Mouse (Mus musculus): ENCODE data around the gene Slc6a9. TPM values are rescaled to one million over a fixed set of nuclear protein-coding genes. Genes with fewer than 3 reads are reported as not detected.
A peak's percentile ranks its signal among the peaks of the same experiment; 100 is the strongest.

The Slc6a9 gene
- 32.3 and 33.0 TPM in 2 replicates for polyA plus RNA-seq (2015; fragmentation: Nextera tagmentation; extraction: Ambion mirVana)

GRCm38 (mm10) chr4:117834457-117834844 lies at the start of gene Slc6a9:
Gene Slc6a9, plus strand, starts transcription at chr4:117834506.
- 24% methylated on average over 3 of the region's 3 CpGs for WGBS
- Histone ChIP-seq H3K4me1 (peaks cover 20% of the 10 kb centered on the region), H3K36me3 (replicated peaks) (no peaks in the 10 kb centered on the region), H3K27ac (peak within 1 kb of the TSS; percentile 86), H3K9me3 (no peaks in the 10 kb centered on the region), H3K4me3 (peak within 1 kb of the TSS; percentile 73), H3K9ac (peak within 1 kb of the TSS; percentile 75), H3K4me2 (peak within 1 kb of the TSS; percentile 65), H3K27me3 (replicated peaks) (0 out of 2 replicates have a peak, but pooled peaks cover 5% of the 10 kb centered on the region)
- ATAC-seq (replicated peaks), result no peak

- H3K9me3 ChIP-seq, result no peaks in the 10 kb centered on the region
- no peaks in the 10 kb centered on the region for H3K27me3 ChIP-seq (replicated peaks)
- no peak overlapping the region for H3K9ac ChIP-seq
- no peaks in the 10 kb centered on the region for H3K4me1 ChIP-seq
- H3K27ac ChIP-seq, result no peak overlapping the region
- ATAC-seq (replicated peaks), result peak; percentile 52
- peak overlapping the region; percentile 26; the same call in 1 of the 2 replicates for H3K4me2 ChIP-seq
- no peaks in the 10 kb centered on the region for H3K36me3 ChIP-seq (replicated peaks)
- WGBS, result 34% methylated on average over 8 of the region's 8 CpGs
- H3K4me3 ChIP-seq, result no peak overlapping the region; the same call in 1 of the 2 replicates
These were observed 47.3 kb upstream of the Slc6a9 start for GRCm38 (mm10) chr4:117786963-117787362.

- H3K4me1 ChIP-seq, result no peaks in the 10 kb centered on the region
- ATAC-seq (replicated peaks), result no peak
- H3K9ac ChIP-seq, result no peak overlapping the region
- H3K4me2 ChIP-seq, result no peak overlapping the region
- whole genome bisulfite sequencing, result 62% methylated on average over 10 of the region's 10 CpGs
- no peak overlapping the region for H3K27ac ChIP-seq
- H3K36me3 ChIP-seq (replicated peaks), result no peaks in the 10 kb centered on the region
- no peak overlapping the region for H3K4me3 ChIP-seq
- H3K9me3 ChIP-seq, result no peaks in the 10 kb centered on the region
- no peaks in the 10 kb centered on the region for H3K27me3 ChIP-seq (replicated peaks)
These were observed 46.0 kb upstream of the Slc6a9 start for GRCm38 (mm10) chr4:117788308-117788707.

- Histone ChIP-seq H3K9ac (no peak overlapping the region), H3K27ac (no peak overlapping the region), H3K36me3 (replicated peaks) (no peaks in the 10 kb centered on the region), H3K9me3 (no peaks in the 10 kb centered on the region), H3K27me3 (replicated peaks) (no peaks in the 10 kb centered on the region), H3K4me2 (no peak overlapping the region), H3K4me1 (no peaks in the 10 kb centered on the region), H3K4me3 (no peak overlapping the region)
- 83% methylated on average over 6 of the region's 6 CpGs for WGBS
- ATAC-seq (replicated peaks), result no peak
These were observed 34.4 kb upstream of the Slc6a9 start for GRCm38 (mm10) chr4:117799904-117800303.

GRCm38 (mm10) chr4:117806992-117807391 lies 27.3 kb upstream of the Slc6a9 start:
- 78% methylated on average over 5 of the region's 5 CpGs for WGBS
- ATAC-seq (replicated peaks), result no peak
- Histone ChIP-seq H3K36me3 (replicated peaks) (no peaks in the 10 kb centered on the region), H3K4me2 (no peak overlapping the region), H3K4me1 (no peaks in the 10 kb centered on the region), H3K4me3 (no peak overlapping the region), H3K9ac (no peak overlapping the region), H3K27me3 (replicated peaks) (no peaks in the 10 kb centered on the region), H3K9me3 (no peaks in the 10 kb centered on the region), H3K27ac (no peak overlapping the region)

- Histone ChIP-seq H3K36me3 (replicated peaks) (no peaks in the 10 kb centered on the region), H3K27me3 (replicated peaks) (no peaks in the 10 kb centered on the region), H3K27ac (no peak overlapping the region), H3K9me3 (no peaks in the 10 kb centered on the region), H3K4me2 (no peak overlapping the region), H3K4me1 (no peaks in the 10 kb centered on the region), H3K4me3 (no peak overlapping the region), H3K9ac (no peak overlapping the region)
- WGBS, result 67% methylated on average over 2 of the region's 2 CpGs
- ATAC-seq (replicated peaks), result no peak
These were observed 23.4 kb upstream of the Slc6a9 start for GRCm38 (mm10) chr4:117810933-117811332.

GRCm38 (mm10) chr4:117813591-117814192 lies 20.6 kb upstream of the Slc6a9 start:
- no peak overlapping the region for H3K4me3 ChIP-seq
- no peak overlapping the region for H3K9ac ChIP-seq
- WGBS, result 74% methylated on average over 9 of the region's 9 CpGs
- no peak overlapping the region for H3K27ac ChIP-seq
- ATAC-seq (replicated peaks), result no peak
- H3K27me3 ChIP-seq (replicated peaks), result no peaks in the 10 kb centered on the region
- H3K9me3 ChIP-seq, result no peaks in the 10 kb centered on the region
- H3K4me1 ChIP-seq, result no peaks in the 10 kb centered on the region
- H3K36me3 ChIP-seq (replicated peaks), result no peaks in the 10 kb centered on the region
- H3K4me2 ChIP-seq, result no peak overlapping the region

GRCm38 (mm10) chr4:117814333-117814732 lies 20.0 kb upstream of the Slc6a9 start:
- Histone ChIP-seq H3K27ac (no peak overlapping the region), H3K36me3 (replicated peaks) (no peaks in the 10 kb centered on the region), H3K4me1 (no peaks in the 10 kb centered on the region), H3K9ac (no peak overlapping the region), H3K4me2 (no peak overlapping the region), H3K4me3 (no peak overlapping the region), H3K9me3 (no peaks in the 10 kb centered on the region), H3K27me3 (replicated peaks) (no peaks in the 10 kb centered on the region)
- 25% methylated on average over 4 of the region's 4 CpGs for WGBS
- ATAC-seq (replicated peaks), result no peak

- no peaks in the 10 kb centered on the region for H3K27me3 ChIP-seq (replicated peaks)
- H3K9ac ChIP-seq, result no peak overlapping the region
- no peak overlapping the region for H3K4me3 ChIP-seq
- no peak overlapping the region for H3K4me2 ChIP-seq
- no peaks in the 10 kb centered on the region for H3K36me3 ChIP-seq (replicated peaks)
- H3K9me3 ChIP-seq, result no peaks in the 10 kb centered on the region
- H3K4me1 ChIP-seq, result no peaks in the 10 kb centered on the region
- no peak overlapping the region for H3K27ac ChIP-seq
- WGBS, result 79% methylated on average over 5 of the region's 5 CpGs
- no peak for ATAC-seq (replicated peaks)
These were observed 17.5 kb upstream of the Slc6a9 start for GRCm38 (mm10) chr4:117816776-117817175.

- Histone ChIP-seq H3K4me1 (no peaks in the 10 kb centered on the region), H3K9me3 (no peaks in the 10 kb centered on the region), H3K4me2 (no peak overlapping the region), H3K27me3 (replicated peaks) (no peaks in the 10 kb centered on the region), H3K9ac (no peak overlapping the region), H3K27ac (no peak overlapping the region), H3K4me3 (no peak overlapping the region), H3K36me3 (replicated peaks) (no peaks in the 10 kb centered on the region)
- WGBS, result 94% methylated on average over 10 of the region's 10 CpGs
- no peak for ATAC-seq (replicated peaks)
These were observed 16.3 kb upstream of the Slc6a9 start for GRCm38 (mm10) chr4:117818032-117818431.

- Histone ChIP-seq H3K4me3 (no peak overlapping the region), H3K4me2 (no peak overlapping the region), H3K4me1 (peaks cover 7% of the 10 kb centered on the region; the same call in 1 of the 2 replicates), H3K36me3 (replicated peaks) (no peaks in the 10 kb centered on the region), H3K27me3 (replicated peaks) (0 out of 2 replicates have a peak, but pooled peaks cover 5% of the 10 kb centered on the region), H3K9me3 (no peaks in the 10 kb centered on the region), H3K27ac (no peak overlapping the region), H3K9ac (no peak overlapping the region)
- ATAC-seq (replicated peaks), result no peak
- 77% methylated on average over 8 of the region's 8 CpGs for WGBS
These were observed 5.6 kb upstream of the Slc6a9 start for GRCm38 (mm10) chr4:117828572-117829145.

GRCm38 (mm10) chr4:117829260-117830123 lies 4.8 kb upstream of the Slc6a9 start:
- ATAC-seq (replicated peaks), result peak; percentile 53; the same call in 1 of the 2 replicates
- H3K9me3 ChIP-seq, result no peaks in the 10 kb centered on the region
- peak overlapping the region; percentile 12 for H3K4me2 ChIP-seq
- H3K4me1 ChIP-seq, result peaks cover 11% of the 10 kb centered on the region
- H3K36me3 ChIP-seq (replicated peaks), result no peaks in the 10 kb centered on the region
- no peak overlapping the region for H3K4me3 ChIP-seq
- no peak overlapping the region for H3K27ac ChIP-seq
- 7% methylated on average over 12 of the region's 12 CpGs for WGBS
- no peak overlapping the region for H3K9ac ChIP-seq
- 0 out of 2 replicates have a peak, but pooled peaks cover 5% of the 10 kb centered on the region for H3K27me3 ChIP-seq (replicated peaks)
